Mouse (Mus musculus) left cerebral cortex, adult 8-10 months (tissue): ENCODE measurements around the gene Fmn2. TPM values are rescaled to one million over a fixed set of nuclear protein-coding genes. Genes with fewer than 3 reads are reported as not detected.

Experiments used
- DNase-seq, 2 experiments: peaks; one replicate each; pipeline ENCODE4 v3.0.0; 2022; ENCODE audit warnings: low spot score in 2 of 2
- total RNA-seq, 4 experiments: library from RNA; stranded (reverse); gene quantifications; 2 replicates each; pipeline ENCODE4 v1.2.4; 2022

Gene Fmn2
- total RNA-seq, 4 experiments from 2014 or later, result 68.5 to 101 (median 83.6) TPM

DNA sequence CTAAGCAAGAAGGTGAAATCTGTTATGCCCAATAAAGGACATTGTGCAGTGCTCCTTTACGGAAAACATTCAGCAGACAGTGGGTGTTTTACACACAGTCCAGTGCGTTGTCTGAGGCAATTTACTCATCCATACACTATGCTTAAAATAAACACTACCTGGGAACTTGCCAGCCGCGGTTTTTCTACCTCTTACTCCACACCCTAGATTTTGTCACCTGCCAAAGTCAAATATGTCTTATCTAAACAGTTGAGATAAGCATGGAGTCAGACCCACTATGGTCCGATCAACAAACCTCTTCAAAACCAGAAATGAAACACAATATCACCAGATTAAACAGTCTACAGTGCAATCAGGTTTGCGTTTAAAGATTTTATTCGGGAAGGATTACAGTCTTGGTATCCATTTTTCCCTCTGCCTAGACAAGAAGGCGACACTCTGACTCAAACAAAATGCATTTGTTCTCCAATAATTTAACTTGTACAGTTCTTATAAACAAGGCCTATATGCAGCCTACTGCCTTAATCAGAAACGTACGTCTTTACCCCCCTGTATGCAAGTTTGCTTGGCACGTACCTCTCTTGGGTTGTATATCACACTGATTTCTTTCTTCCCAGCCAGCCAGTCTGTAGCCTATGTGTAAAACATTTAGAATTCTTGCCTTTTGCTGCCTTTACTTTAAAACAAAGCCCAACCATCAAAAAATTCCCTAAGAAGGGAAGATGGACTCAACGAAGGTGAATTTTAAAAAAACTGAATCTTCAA is 158.0 kb downstream of the Fmn2 start:
- DNase-seq, result no peak

DNA sequence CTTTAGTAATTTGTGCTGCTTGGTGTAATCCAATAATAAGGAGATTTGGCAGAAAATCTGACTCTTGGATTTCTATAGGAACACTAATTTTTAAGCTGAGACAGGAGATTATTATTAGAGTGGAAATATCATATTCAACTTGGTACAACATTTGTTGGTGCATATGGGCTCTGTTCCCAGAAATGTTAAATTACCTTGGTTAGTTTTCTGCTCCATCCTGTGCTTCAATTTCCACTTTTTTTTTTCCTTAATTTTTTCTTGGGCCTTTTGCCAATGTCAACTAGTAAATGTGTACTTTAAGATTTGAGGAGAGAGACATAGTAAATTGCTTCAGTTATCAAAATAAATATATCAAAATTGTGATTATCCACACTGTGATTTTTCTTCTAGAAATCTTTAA is 163.5 kb downstream of the Fmn2 start:
- no peak for DNase-seq

DNA sequence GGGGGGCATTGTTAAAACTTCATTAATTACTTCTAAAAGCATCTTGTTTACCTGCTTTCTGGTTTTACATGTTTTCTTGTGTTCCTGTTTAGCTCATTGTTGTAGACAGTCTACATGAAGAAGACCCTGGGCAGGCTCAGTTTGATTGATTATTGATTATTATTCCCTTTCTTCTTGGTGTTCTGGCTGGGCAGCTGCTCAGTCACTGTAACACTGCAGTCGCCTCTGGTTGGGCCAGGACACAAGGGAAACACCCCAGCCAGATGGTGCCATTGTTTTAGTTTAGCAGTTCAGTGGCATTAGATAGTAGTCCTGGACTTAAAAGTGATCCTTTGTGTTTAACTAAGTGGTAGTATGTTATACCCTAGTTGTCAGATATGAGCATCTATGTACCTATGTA is 167.5 kb downstream of the Fmn2 start:
- DNase-seq, result no peak

DNA sequence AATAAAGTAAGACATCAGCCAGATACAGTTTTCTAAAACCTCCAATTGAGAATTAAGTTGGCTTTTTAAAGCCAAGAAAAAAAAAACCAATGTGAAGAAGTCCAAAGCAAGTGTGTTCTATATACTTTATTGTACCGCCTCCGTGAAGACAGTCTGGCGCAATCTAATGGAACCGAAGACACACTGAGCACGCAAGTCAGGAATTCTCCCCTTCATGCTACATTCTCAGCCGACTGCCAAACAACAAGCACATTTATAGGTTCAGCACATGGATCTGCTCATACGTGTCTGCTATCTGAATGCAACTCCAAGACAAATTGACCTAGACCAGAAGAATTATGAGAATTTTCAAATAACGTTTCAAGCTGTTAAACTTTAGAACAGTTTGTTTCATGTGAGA is 169.2 kb downstream of the Fmn2 start:
- no peak for DNase-seq

DNA sequence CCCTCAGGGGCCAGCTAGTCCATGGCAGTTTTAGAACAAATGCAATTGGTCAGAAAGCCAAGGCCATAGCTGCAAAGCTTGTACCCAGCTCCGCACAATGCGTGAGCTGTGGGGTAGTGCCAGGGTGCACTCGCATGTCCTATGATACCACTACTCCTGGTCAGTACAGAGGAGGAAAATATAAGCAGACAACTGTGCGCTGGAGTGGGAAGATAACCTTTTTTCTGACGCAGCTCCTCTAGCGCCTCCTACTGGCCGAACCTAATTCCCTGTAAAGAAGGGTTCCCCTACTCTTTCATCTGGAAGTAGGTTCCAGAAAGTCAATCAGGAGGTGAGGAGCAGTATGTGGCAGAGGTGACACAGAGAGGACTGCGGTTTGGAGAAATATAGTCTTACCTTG is 173.0 kb downstream of the Fmn2 start:
- no peak for DNase-seq

DNA sequence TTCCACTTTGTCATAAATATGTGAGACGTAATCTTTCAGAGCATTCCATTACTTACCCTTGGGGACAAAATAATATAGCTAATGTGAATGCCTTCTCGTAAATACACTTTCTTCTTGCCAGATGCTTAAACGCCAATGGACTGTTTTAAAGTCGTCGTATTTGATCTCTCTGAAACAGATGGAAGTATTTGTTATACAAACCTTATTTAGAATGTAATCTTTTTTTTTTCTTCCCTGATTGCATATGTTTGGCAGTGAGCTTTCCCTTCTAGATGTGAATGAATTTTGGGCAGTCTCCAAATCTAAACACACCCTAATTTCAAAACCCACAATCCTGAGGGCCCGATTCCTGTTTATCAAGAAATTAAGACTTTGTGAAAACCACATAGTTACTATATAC is 173.7 kb downstream of the Fmn2 start:
- DNase-seq, result no peak

DNA sequence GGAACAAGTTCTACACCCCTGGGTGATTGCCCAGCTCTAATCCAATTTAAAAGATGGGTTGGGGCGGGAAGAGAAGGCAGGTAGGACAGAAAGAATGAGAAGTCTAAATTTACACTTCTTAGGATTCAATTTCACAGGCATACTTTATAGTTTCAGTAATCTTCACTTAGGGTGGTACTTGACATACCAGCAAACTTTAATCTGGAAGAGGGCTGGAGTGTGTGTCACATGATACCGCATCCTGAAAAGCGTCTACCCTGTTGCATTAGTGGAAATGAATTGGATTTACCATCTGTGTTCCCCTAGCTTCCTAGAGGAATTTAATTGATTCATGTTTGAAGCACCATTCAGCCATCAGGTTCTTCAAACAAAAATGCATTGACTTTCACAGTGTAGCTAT is 174.6 kb downstream of the Fmn2 start:
- DNase-seq, result no peak

DNA sequence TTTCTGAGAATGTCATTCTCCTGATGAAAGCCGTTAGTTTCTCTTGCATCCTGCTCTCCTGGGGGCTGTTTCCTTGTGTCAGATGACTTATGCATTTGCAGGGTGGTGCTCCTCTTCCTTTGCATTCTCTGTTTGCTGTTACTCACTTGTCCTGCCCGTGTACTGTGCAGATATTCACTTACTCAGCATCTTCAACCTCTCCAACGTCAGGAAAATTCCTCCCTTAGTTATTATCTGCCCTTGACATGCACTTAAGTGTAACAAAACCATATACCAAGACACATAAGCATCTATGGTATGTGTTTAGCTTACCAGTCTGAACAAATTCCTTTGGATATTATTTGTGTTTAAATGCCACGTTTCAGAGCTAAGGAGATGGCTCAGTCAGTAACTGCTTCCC is 175.6 kb downstream of the Fmn2 start:
- DNase-seq, result no peak

DNA sequence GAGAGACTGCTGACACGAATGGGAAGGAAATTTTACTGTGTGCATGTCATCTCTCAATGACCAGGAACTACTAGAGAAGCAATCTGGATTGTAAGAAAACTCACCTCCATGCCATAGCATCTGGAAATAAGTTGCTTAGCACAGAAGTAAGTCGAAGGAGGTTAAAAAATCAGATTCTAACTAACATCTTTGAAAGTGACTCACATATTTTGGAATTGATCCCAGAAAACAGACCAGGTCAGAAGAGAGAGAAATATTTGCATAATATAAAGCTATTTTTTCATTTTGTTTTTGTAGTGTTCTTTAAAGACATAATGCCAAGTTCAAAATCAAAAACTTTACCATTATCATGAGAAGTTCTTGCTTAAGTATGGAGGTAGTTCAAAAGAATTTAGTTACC is 187.7 kb downstream of the Fmn2 start:
- DNase-seq, result no peak

DNA sequence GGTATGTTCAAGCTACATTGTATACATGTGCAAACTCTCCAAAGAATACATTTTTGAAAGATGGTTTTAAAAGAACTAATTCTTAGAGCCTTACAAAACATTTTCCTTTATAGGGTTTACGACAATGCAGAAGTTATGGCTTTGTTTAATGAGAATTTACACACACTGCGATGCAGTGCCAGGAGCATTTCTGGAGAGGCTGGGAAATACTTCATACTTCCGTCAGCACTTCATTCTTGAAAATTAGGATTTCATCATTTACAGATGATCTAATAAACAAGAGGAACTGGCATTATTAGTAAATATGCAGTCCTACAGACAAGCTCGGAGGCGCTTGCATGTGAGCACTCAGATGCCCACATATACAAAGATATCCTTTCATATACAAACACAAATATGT is 199.2 kb downstream of the Fmn2 start:
- DNase-seq, result no peak

DNA sequence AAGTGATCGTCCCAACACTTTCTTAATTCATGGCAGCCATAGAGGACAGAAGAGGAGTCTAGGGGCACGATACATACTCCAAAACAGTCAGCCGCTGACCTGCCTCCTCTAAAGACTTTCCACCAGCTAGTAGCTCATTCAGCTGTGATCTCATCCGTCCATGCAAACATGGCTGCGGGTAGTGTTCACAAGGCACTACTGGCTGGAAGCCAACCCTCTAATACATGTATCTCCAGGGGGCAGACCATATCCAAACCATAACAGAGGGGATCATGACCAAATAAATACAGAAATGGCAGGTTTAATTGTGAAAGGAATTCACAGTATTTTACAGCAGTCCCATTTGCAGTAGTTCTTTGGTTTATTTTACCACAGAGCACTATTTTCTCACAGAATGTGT is 200.2 kb downstream of the Fmn2 start:
- no peak for DNase-seq

DNA sequence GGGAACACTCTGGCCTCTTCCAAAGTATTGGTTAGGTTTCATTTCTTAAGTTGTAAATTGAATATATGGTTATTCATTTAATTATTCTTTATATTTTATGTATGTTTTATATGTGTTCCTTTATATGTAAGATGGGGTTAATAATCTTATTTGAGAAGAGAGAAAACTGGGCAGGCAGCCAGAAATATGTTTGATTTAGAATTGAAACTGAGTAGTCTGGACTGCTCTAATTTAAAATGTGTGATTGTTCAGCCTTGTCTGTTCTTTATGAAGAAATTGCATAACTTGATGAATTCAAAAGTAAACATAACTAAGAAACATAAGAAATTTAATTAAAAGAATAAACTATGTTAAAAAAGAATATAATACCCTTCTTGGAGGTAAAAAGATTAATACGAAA is 202.3 kb downstream of the Fmn2 start:
- no peak for DNase-seq

DNA sequence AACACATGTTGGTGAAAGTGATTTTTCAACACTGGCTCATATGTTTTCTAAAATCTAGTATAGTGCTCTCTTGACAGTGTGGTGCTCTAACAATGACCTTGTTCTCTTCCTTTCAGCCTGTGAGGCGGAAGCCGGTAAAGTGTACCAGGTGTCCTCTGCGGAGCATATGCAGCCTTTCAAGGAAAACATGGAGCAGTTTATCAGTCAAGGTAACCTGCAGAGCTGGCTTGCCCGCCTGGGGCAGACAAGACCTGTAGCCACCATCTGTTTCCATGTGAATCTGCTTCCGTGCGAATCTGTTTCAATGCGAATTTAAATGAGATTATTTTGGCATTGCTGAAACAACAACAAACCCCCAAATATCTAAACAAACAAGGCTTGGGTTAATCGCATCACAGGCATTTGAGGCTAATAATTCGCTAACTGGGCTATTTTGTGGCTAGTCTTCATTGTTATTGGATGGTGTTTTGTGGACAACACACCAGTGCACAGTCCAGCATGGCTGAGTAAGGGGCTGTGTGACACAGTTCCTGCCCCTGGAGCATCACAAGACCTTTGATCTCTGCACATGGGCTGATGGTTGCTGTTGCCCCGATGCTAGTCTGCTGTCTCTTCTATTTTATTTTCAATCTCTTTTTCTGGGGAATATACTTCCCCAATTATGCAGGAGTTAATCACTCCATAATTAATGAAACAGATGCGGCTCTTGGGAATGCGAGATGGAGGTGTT is 218.3 kb downstream of the Fmn2 start:
- no peak for DNase-seq

DNA sequence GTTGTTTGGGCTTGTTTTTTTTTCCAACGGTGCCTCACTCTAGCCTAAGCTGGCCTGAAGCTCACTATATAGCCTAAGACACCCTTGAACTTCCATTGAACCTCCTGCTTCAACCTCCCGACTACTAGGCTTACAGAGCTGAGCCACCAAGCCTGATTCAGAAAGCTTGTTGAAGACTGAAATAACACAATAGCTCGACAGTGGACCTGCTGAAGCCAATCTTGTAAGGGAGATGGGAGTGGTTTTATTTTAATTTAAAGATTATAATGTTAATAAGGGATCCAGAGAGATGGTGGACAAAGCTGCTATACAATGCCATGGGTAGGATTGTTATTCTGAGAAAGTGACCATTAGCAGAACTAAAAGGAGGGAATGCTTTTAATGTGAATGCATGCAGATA is 227.1 kb downstream of the Fmn2 start:
- DNase-seq, result no peak

DNA sequence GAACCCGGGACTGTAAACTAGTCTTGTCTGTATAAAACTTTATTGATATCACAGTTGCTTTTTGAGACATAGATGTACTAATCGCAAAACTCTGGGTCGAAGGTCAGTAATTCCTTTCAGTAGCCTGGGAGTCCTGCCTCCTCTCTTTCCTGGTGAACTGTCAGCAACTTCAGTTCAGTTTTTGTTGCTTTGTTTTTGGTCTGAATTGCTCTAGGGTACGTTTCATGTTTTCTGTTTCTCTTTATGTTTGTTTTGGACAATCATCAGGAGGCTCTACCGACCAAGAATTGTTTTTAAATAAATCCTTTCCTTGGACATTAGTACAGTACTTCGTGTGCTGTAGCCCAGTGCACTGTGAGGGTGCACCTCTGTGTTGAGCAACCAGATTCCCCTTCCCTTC is 231.1 kb downstream of the Fmn2 start:
- DNase-seq, result no peak

DNA sequence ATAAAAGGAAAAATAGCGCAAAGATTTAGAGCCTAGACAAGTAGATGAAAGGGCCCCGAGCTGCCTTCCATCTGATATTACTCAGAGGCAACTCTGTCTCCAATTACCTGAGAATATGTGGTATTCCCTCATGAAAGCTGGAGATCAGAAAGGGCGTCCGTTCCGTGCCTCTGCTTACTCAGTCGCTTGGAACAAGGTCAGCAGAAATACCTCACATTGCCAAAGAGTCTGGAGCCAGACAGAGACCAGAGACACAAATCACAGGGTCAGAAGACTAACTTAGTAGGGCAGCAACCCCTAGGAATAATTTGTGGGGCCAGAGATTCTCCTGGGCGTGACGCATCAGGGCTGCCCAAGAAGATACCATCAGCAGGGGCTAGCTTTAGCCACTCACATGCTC is 237.3 kb downstream of the Fmn2 start:
- DNase-seq, result no peak

DNA sequence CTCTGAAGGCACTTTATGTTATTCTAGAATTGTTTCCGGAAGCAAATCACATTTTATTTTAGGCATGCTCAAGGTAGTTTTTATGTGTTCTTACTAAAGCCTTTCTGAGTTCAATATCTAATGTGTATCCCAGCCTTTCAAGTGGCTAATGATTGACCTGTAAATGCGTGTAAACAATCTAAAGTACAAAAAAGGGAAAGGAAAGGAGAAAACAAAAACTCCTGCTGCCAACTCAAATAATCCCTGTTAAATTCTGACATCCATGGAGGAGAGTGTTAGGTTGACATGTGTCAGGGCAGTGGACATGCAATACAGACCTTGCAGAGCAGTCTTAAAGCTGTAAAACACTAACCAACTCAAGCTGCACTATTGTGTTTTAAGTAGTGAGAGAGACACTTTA is 241.0 kb downstream of the Fmn2 start:
- DNase-seq, result no peak

DNA sequence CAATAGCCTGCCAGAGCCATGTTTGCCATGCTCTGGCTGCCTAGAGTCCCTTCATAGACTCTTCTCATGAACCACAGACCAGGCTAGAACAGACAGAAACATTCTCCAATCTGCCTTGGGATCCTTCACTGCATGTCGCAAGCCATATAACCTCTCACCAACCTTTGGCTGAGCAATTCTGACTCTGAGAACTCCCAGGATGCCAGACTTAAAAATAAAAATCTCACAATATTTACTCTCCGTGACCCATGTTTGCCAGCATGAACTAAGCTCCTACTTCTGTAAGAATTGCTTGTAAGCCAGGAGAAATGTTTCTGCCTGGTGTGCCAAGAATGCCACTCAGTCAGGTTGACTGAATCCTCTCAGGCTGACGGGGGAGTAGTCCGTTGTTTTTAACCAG is 246.9 kb downstream of the Fmn2 start:
- DNase-seq, result no peak

DNA sequence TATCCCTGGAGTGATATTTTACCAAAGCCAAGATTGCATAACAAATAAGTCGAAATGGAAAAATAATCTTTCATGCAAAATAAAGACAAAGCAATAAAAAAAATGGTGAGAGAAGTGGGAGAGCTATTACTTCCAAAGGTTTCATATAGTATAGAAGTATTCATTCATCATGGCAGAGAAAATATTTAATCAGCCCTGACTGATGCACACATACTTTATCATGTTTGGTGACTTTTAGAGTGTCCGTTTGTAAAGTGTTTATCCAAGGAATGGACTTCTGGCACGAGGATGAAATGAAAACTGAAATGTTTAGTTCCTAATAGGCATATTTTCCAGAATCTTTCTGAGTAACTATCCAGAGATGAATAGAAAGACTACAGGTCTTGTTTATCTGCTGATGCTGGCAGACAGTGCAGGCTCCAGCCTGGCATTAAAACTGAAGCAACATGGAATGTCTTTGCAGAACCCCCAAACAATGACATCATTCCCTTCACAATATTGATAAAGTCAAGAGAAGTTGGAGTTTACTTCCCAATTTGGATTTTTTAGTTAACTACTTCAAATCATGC is 249.4 kb downstream of the Fmn2 start:
- DNase-seq, result no peak

DNA sequence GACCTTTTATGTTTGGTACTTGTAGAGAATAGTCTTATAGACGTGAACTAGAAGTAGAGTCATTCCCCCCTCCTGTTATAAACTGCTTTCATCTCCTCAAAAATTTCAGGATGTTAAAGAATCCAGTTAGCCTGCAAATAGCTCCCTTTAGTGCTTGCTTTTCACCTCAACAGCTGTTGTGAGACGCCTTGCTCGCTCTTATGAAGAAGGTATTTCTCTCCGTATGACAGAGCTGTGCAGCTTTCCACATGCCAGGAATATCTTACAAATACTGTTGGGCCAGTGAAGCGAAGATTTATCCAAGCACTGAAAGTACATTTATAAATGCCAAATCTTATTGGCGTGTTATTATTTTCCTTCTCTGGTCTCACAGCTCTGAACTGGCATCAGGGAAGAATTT is 257.7 kb downstream of the Fmn2 start:
- no peak for DNase-seq

DNA sequence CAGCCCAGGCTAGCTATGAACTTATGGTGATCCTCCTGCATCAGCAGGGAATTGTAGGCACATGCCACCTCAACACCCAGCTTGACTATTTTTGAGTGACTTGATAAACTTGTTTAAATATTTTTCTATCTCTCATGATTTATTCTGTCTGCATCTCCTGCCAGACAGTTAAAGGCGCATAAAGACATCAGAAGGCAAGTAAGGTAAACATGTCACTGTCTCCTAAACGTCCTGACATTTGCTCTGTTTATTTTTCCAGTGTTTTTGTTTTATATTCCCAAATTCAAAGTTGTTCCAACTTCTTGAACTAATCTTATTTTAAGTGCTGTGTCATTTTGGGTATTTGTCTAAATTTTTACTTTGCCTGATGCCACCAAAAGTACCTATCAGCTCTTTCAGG is 264.1 kb downstream of the Fmn2 start:
- DNase-seq, result no peak

DNA sequence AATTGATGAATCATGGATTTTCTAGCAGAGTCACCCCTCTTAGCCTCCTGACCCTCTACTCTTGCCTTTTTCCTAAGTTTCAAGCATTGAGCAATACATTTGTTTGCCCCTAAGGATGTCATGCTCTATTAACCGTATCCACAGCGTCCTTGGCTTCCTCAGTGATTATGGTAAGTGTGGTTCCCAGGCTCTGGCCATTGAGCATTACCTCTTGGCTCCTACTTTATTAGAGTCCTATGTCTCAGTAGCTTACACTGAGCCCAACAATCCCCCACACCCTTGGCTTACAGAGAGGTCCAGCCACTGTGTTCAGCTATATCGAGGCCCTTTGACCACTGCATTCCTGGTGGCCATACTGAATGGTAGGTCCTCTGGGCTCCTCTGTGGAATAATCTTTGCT is 265.2 kb downstream of the Fmn2 start:
- no peak for DNase-seq

DNA sequence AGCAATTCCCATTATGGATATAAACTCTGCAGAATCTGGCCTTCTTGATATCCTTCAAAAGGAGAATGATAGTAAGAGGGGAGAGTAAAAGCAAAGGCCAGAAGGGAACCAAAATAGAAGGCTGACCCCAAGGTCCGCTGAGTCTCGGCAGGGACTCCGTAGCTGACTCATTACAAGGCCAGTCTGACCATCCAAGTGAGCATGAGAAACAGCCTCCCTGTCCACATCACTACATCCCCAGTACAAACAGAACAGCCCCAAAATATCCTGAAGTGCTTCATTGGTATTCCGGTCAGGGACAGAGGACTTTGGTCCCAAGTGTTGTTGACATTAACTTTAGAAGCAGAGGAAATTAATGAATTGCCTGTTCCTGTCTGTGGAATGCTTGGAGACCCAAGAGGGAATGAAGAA is 270.3 kb downstream of the Fmn2 start:
- DNase-seq, result no peak
